Mouse (Mus musculus): Measurements from ENCODE around the gene Lias. TPM values are rescaled to one million over a fixed set of nuclear protein-coding genes. Genes with fewer than 3 reads are reported as not detected.

Gene Lias
- polyA plus RNA-seq (2015; fragmentation: Nextera tagmentation; extraction: Ambion mirVana), result 48.6 and 53.2 TPM in 2 replicates

DNA sequence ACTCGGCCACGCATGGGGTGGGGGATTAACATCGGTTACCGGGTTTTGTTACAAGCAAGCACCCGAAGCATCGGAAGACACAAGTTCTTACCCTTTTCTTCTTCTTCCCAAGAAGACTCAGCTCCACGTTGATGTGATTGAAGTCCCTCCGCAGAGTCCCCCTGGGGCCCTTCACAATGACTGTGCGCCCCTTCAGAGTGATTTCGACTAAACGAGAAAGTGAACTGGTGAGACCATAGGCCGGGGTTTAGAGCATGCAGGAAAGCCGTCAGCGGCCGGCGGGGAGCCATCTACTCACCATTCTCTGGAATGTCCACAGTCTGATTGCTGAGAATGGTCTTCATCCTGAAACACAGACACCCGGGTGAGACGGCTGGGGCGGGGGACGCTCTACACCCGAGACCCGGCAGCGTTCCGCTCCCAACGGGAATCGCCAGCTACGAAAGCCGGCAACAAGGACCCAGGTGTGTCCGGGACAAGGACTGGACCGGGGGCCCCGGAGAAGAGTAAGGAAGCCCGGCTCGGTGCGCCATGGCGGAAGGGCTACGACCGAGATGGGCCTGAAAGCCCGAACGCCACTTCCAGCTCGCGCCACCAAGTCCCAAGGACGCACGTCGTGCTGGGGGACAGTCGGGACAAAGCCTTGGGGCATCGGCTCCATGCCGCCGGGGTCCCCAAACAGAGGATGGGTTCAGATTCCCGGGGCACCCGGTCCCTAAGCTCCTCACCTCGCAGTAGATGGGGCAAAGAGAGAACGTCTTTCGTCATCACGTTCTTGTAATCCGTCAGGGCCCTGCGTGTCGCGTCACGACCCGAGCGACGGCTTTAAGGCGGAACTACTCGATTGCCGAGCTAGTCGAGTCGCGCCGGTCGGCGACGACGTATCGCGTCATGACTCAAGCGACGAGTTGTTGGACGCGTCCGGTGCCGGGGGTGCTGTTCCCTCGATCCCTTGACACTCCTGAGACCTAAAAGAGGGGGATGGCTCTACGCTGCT, at the start of gene Lias, which contains the start of gene Rpl9:
Lias (plus strand) TSS at position 850 of the 997 bp plus-strand sequence.
Rpl9 (minus strand) TSS at position 797 of the 997 bp plus-strand sequence.
- no peaks in the 10 kb centered on the region for H3K9me3 ChIP-seq (replicated peaks)
- H3K4me2 ChIP-seq, result peak within 1 kb of the TSS; percentile 82
- H3K4me3 ChIP-seq (replicated peaks), result peak within 1 kb of the TSS; percentile 90
- DNase-seq (peak; percentile 96), ATAC-seq (ENCODE audit: low read depth) (peak; percentile 92)
- peak within 1 kb of the TSS; percentile 99 for H3K9ac ChIP-seq
- under 1% methylated on average over 83 of the region's 83 CpGs for WGBS (ENCODE audit: insufficient replicate concordance)
- peak within 1 kb of the TSS; percentile 88 for H3K27ac ChIP-seq
- no peaks in the 10 kb centered on the region for H3K27me3 ChIP-seq
- H3K36me3 ChIP-seq, result peaks cover 48% of the 10 kb centered on the region
- peaks cover 44% of the 10 kb centered on the region for H3K4me1 ChIP-seq (replicated peaks)

GRCm38 (mm10) chr5:65348168-65348567, 43.1 kb upstream of the Lias start, which contains the start of gene Klb:
Gene Klb (plus strand): TSS chr5:65348314.
- whole genome bisulfite sequencing (ENCODE audit: insufficient replicate concordance), result 68% methylated on average over 15 of the region's 15 CpGs
- Histone ChIP-seq H3K4me2 (no peak within 1 kb of the TSS), H3K4me1 (replicated peaks) (no peaks in the 10 kb centered on the region), H3K9me3 (replicated peaks) (no peaks in the 10 kb centered on the region), H3K36me3 (no peaks in the 10 kb centered on the region), H3K27ac (no peak within 1 kb of the TSS), H3K9ac (peak within 1 kb of the TSS; percentile 49), H3K27me3 (no peaks in the 10 kb centered on the region), H3K4me3 (replicated peaks) (peak within 1 kb of the TSS; percentile 49)
- DNase-seq, result no peak
- peak; percentile 65; the same call in 1 of the 2 replicates for ATAC-seq (ENCODE audit: low read depth)

DNA sequence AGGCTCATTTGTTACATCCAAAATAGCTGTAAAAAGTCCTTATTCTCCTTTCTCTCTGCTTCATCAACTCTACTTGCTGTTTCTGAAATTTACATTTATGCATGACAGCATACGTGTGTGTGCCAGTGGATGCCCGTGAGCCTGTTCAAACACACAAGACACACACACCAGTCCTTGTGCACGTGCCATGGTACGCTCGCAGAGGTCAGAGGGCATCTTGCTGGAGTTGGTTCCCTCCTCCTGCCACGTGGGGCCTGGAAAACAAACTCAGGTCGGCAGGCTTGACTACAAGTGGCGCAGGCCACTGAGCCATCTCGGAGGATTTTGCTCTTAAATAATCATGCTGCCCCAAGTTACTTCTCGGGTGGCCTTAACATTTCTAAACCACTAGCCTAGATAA, 40.8 kb upstream of the Lias start:
- Histone ChIP-seq H3K27ac (no peak overlapping the region), H3K4me3 (replicated peaks) (peak overlapping the region; percentile 49), H3K27me3 (no peaks in the 10 kb centered on the region), H3K4me2 (peak overlapping the region; percentile 38), H3K9ac (no peak overlapping the region), H3K9me3 (replicated peaks) (no peaks in the 10 kb centered on the region), H3K4me1 (replicated peaks) (no peaks in the 10 kb centered on the region), H3K36me3 (no peaks in the 10 kb centered on the region)
- DNase-seq (no peak), ATAC-seq (ENCODE audit: low read depth) (0 out of 2 replicates have a peak, but pooled peaks have one; percentile 16)
- WGBS (ENCODE audit: insufficient replicate concordance), result 57% methylated on average over 10 of the region's 10 CpGs

DNA sequence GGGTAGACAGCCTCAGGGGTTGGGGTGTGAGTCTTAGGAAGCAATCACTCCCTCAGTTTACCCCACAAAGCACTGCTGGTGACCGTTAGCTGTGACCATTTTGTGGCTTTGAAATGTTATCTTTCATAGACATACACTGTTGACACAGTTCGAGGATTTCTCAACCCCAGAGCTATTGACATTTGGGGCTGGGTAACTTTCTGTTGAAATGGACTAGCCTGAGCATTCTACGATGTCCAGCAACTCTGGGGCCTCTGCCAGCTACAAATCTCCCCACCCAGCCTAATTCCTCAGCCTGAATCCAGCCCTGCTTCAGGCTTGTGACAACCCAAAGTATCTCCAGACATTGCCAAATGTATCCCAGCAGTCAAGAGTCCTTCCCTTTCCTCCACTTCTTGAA, 37.2 kb upstream of the Lias start:
- Histone ChIP-seq H3K27ac (peak overlapping the region; percentile 47), H3K4me3 (replicated peaks) (no peak overlapping the region), H3K4me2 (no peak overlapping the region), H3K9me3 (replicated peaks) (no peaks in the 10 kb centered on the region), H3K9ac (no peak overlapping the region), H3K4me1 (replicated peaks) (0 out of 2 replicates have a peak, but pooled peaks cover 5% of the 10 kb centered on the region), H3K27me3 (no peaks in the 10 kb centered on the region), H3K36me3 (no peaks in the 10 kb centered on the region)
- ATAC-seq (ENCODE audit: low read depth), result peak; percentile 64
- DNase-seq, result no peak
- 11% methylated on average over 3 of the region's 3 CpGs for WGBS (ENCODE audit: insufficient replicate concordance)

GRCm38 (mm10) chr5:65354985-65355384, 36.3 kb upstream of the Lias start:
- Histone ChIP-seq H3K4me1 (replicated peaks) (0 out of 2 replicates have a peak, but pooled peaks cover 5% of the 10 kb centered on the region), H3K4me3 (replicated peaks) (no peak overlapping the region), H3K9me3 (replicated peaks) (no peaks in the 10 kb centered on the region), H3K36me3 (no peaks in the 10 kb centered on the region), H3K27ac (no peak overlapping the region), H3K4me2 (no peak overlapping the region), H3K9ac (no peak overlapping the region), H3K27me3 (no peaks in the 10 kb centered on the region)
- 66% methylated on average over 5 of the region's 5 CpGs for WGBS (ENCODE audit: insufficient replicate concordance)
- no peak for DNase-seq
- ATAC-seq (ENCODE audit: low read depth), result no peak

DNA sequence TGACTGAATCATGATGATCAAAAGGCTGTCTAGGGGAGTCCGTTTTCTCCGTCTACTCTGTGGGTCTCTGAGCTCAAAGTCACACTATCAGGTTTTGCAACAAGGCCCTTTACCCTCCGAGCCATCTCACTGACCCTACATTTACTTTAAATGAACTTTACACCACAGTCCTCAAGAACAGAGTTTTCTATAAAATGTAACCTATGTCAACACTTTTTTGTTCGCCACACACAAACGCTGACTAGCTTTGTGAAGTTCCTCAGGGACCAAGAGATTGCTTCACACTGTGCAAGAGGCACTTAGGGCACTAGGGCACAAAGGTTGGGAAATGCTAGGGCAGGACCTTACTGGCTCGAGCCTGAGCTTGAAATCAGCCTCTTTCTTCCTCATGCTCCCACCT, 34.4 kb upstream of the Lias start:
- ATAC-seq (ENCODE audit: low read depth) (peak; percentile 69), DNase-seq (no peak)

DNA sequence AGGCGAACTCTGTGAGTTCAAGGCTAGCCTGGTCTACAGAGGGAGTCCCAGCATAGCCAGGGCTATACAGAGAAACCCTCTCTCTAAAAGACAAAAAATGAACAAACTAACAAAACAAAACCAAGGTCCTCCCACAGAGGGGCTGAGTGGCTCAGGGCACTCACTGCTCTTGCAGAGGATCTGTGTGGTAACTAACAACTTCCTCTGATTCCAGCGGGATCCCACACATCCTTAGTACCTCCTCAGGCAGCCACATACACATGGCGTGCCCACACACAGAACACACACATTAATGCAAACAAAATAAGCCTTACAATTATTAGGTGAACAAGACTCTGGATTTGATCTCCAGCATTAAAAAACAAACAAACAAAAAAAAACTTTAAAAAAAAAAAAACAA, 33.5 kb upstream of the Lias start:
- Histone ChIP-seq H3K4me2 (no peak overlapping the region), H3K36me3 (no peaks in the 10 kb centered on the region), H3K9ac (no peak overlapping the region), H3K27ac (no peak overlapping the region), H3K4me3 (replicated peaks) (no peak overlapping the region), H3K9me3 (replicated peaks) (no peaks in the 10 kb centered on the region), H3K27me3 (no peaks in the 10 kb centered on the region), H3K4me1 (replicated peaks) (0 out of 2 replicates have a peak, but pooled peaks cover 5% of the 10 kb centered on the region)
- 50% methylated on average over 3 of the region's 3 CpGs for WGBS (ENCODE audit: insufficient replicate concordance)
- no peak for DNase-seq
- ATAC-seq (ENCODE audit: low read depth), result no peak

More for the DNA sequence above, 34.4 kb upstream of the Lias start:
- Histone ChIP-seq H3K27ac (peak overlapping the region; percentile 23; the same call in 1 of the 2 replicates), H3K4me3 (replicated peaks) (no peak overlapping the region), H3K9me3 (replicated peaks) (no peaks in the 10 kb centered on the region), H3K4me2 (no peak overlapping the region), H3K9ac (no peak overlapping the region), H3K27me3 (no peaks in the 10 kb centered on the region), H3K4me1 (replicated peaks) (0 out of 2 replicates have a peak, but pooled peaks cover 5% of the 10 kb centered on the region), H3K36me3 (no peaks in the 10 kb centered on the region)
- WGBS (ENCODE audit: insufficient replicate concordance), result 58% methylated on average over 6 of the region's 6 CpGs

DNA sequence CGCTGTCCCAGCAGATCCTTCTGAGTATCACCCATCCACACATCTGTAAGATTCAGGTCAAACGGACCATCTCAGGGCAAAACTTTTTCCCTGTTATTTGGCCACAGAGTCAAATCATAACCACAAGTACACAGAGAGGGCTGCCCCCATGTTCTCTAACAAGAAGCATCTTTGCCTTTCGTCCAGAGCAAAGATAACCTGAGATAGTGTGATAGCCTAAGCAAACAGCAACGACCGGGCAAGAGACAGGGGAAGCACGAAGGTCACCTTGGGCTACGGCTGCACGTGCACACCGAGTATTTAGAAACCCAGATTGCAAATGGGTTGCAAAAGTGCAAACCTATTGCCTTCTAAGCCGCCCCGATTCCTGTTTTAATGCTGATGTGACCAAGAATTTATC, 23.5 kb upstream of the Lias start:
- Histone ChIP-seq H3K4me2 (peak overlapping the region; percentile 17), H3K9me3 (replicated peaks) (no peaks in the 10 kb centered on the region), H3K9ac (no peak overlapping the region), H3K27ac (no peak overlapping the region), H3K4me1 (replicated peaks) (no peaks in the 10 kb centered on the region), H3K27me3 (no peaks in the 10 kb centered on the region), H3K4me3 (replicated peaks) (no peak overlapping the region), H3K36me3 (no peaks in the 10 kb centered on the region)
- ATAC-seq (ENCODE audit: low read depth) (peak; percentile 67), DNase-seq (no peak)
- 66% methylated on average over 11 of the region's 11 CpGs for WGBS (ENCODE audit: insufficient replicate concordance)

DNA sequence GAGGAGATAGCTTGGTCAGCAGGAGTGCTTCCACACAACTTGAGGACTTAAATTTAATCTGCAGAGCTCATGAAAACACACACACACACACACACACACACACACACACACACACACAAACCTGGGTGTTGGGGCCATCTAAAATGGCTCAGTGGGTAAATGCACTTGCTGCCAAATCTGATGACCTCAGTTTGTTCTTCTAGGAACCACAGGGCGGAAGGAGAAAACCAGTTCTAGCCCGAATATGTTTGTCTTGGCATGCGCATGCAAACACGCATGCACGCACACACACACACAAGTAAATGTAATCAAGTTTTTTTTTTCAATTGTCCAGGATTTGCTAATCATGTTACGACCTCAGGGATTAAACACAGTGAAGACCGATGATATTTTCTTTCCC, 19.7 kb upstream of the Lias start:
- Histone ChIP-seq H3K9me3 (replicated peaks) (no peaks in the 10 kb centered on the region), H3K36me3 (no peaks in the 10 kb centered on the region), H3K9ac (no peak overlapping the region), H3K27ac (no peak overlapping the region), H3K4me1 (replicated peaks) (0 out of 2 replicates have a peak, but pooled peaks cover 4% of the 10 kb centered on the region), H3K4me2 (no peak overlapping the region), H3K4me3 (replicated peaks) (no peak overlapping the region), H3K27me3 (no peaks in the 10 kb centered on the region)
- 86% methylated on average over 7 of the region's 7 CpGs for WGBS (ENCODE audit: insufficient replicate concordance)
- no peak for DNase-seq
- no peak for ATAC-seq (ENCODE audit: low read depth)

GRCm38 (mm10) chr5:65374746-65375145, 16.6 kb upstream of the Lias start:
- Histone ChIP-seq H3K9me3 (replicated peaks) (no peaks in the 10 kb centered on the region), H3K4me3 (replicated peaks) (no peak overlapping the region), H3K4me2 (no peak overlapping the region), H3K4me1 (replicated peaks) (0 out of 2 replicates have a peak, but pooled peaks cover 4% of the 10 kb centered on the region), H3K27ac (no peak overlapping the region), H3K27me3 (no peaks in the 10 kb centered on the region), H3K9ac (no peak overlapping the region), H3K36me3 (0 out of 2 replicates have a peak, but pooled peaks cover 7% of the 10 kb centered on the region)
- DNase-seq (no peak), ATAC-seq (ENCODE audit: low read depth) (no peak)
- 71% methylated on average over 7 of the region's 7 CpGs for WGBS (ENCODE audit: insufficient replicate concordance)

DNA sequence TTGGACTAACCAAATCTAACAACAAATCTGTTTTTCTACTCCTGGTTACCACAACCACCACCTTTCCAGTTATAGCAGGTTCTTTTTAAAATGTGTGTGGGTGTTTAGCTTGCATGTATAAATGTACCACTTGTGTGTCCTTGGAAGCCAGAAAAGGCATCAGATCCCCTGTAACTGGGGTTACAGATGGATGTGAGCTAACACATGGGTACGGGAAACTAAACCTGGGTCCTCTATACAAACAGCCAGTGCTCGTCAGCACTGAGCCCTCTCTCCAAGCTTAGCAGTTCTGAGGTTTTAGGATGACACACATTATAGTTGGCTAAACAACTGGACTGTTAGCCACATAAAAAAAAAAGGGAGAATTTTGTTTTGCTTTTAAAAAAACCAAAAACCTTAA, 5.6 kb upstream of the Lias start:
- Histone ChIP-seq H3K27ac (no peak overlapping the region), H3K27me3 (no peaks in the 10 kb centered on the region), H3K4me3 (replicated peaks) (no peak overlapping the region), H3K4me1 (replicated peaks) (peaks cover 33% of the 10 kb centered on the region), H3K4me2 (no peak overlapping the region), H3K36me3 (peaks cover 36% of the 10 kb centered on the region), H3K9me3 (replicated peaks) (no peaks in the 10 kb centered on the region), H3K9ac (no peak overlapping the region)
- DNase-seq, result no peak
- 56% methylated on average over 2 of the region's 2 CpGs for whole genome bisulfite sequencing (ENCODE audit: insufficient replicate concordance)
- no peak for ATAC-seq (ENCODE audit: low read depth)

Measured in liver, embryonic 13.5 days (tissue).